Mouse (Mus musculus) gastrocnemius, postnatal 4 days (tissue): ENCODE measurements around the gene Mphosph10. TPM values are rescaled to one million over a fixed set of nuclear protein-coding genes. Genes with fewer than 3 reads are reported as not detected.

ENCODE experiments used
- DNase-seq, 2 experiments: peaks; one replicate each; pipeline ENCODE4 v3.0.0; 2021 to 2022; ENCODE audit warnings: low spot score in 2 of 2, mixed read lengths in 2 of 2
- total RNA-seq, 2 experiments: library from RNA; stranded (reverse); gene quantifications; 2 replicates each; pipeline ENCODE4 v1.2.3; 2021

Mphosph10 gene
- total RNA-seq, 2 experiments from 2014 or later = 19.7 to 21.3 TPM

- DNase-seq = no peak
Observed at GRCm38 (mm10) chr7:64354206-64354605, 37.9 kb downstream of the Mphosph10 start.

DNA sequence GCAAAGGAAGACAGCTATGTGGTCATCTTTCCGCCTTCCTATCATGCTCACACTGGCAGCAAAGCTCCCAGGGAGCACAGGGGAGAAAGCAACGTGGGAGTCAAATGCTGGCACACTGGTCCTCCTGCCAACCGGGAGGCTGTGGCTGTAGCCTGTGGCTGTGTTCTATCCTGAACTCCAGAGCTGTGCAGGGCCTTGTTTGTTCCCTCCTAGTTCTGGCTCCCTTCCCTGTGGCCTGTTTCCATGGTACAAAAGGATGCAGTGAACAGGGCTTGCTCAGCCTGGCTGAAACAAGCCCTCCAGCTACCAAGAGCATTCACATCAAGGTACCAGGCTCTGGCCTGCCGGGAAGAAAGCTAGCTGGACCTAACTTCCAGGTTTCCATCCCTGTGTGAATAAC lies 41.0 kb downstream of the Mphosph10 start:
- DNase-seq = no peak

- no peak for DNase-seq
Observed at GRCm38 (mm10) chr7:64349147-64349861, 42.8 kb downstream of the Mphosph10 start.

DNA sequence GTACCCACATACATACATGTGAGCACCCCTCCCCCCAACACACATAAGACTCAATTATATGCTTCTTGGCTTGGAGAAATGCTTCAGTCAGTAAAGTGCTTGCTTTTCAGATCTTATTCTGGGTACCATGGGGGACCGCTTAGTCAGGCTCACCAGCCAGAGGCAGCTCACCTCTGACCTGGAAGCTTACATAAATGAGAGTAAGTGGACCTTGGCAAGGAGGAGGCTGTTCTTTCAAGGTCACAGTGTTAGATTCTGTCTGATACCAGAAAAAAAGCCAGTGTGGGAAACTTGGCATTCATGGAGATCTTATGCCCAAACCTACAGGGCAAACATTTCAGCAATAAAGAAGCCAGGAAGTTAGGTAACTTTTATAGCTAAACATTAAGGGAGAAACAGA lies 44.3 kb downstream of the Mphosph10 start:
- DNase-seq = no peak

- no peak for DNase-seq
Observed at GRCm38 (mm10) chr7:64332686-64333085, 59.4 kb downstream of the Mphosph10 start.

DNA sequence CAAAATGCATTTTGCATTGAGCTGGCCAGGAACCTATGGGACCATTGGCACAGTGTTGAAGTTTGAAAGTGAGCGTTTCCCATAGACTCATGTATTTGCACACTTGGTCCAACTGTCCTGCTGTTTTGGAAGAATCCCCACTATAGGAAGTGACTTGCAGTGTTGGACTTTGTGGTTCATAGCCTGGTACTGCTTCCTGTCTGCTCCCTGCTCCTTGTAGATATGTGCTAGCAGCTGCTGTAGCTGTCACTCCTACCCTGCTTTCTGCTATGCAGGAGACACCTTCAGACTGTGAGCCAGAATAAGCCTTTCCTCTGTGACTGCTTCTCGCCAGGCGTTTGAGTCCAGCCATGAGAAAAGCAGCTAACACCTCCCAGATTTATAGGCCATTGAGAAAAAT lies 60.8 kb downstream of the Mphosph10 start:
- DNase-seq = no peak

DNA sequence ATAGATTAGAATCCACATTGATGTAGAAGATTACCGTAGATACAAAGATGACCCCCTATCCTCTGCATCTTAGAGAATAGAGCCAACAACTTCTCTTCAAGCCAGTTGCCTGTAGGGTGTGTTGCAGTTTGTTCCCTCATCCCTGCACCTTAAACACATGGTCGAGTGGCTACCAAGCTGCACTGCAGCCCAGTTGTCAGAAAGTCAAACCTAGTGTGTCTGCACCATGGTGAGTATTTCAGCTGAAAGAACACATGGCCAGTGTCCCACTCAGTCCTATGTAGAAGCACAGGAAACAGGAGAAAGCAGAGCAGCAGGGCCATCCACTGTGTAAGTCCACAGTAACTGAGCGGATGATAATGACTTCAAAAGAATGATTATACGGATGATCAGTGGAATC lies 64.6 kb downstream of the Mphosph10 start:
- DNase-seq = no peak

GRCm38 (mm10) chr7:64326892-64327291 lies 65.2 kb downstream of the Mphosph10 start:
- peak; percentile 59 to 72 for DNase-seq

Other genes starting within 250 kb of the Mphosph10 start
- gene Trpm1, start 238.4 kb downstream of the Mphosph10 start, total RNA-seq = 1 to 10 TPM in 1 of 2 experiments, under 1 TPM in 1; 0.44 to 1.4 TPM
- gene Mtmr10, start 104.6 kb downstream of the Mphosph10 start, total RNA-seq = 10 to 100 TPM; 17.4 to 18.5 TPM
- gene Fan1, start 18.2 kb downstream of the Mphosph10 start, total RNA-seq = 10 to 100 TPM in 1 of 2 experiments, 1 to 10 TPM in 1; 8.0 to 10.3 TPM
- 10 to 100 TPM; 49.3 to 51.1 TPM for gene Mcee, start 339 bp upstream of the Mphosph10 start, total RNA-seq
- 1 to 10 TPM; 1.5 to 1.7 TPM for gene Apba2, start 109.4 kb upstream of the Mphosph10 start, total RNA-seq